Mouse (Mus musculus) common myeloid progenitor, adult 5-6 weeks (primary cell): Measurements from ENCODE around the gene Gm48551. TPM values are rescaled to one million over a fixed set of nuclear protein-coding genes. Genes with fewer than 3 reads are reported as not detected.

ENCODE experiments used
- total RNA-seq: library from RNA; stranded (forward); fragments of 200-1000, 187-1606 nt; gene quantifications from 2 replicates; pipeline ENCODE4 v1.2.3, GENCODE M21; 2017

Gm48551 gene
- total RNA-seq, 1 experiment from 2014 or later, result 2.4 TPM

Other genes with a start within 250 kb of the Gm48551 start
- gene Zbtb7a, start 249.2 kb upstream of the Gm48551 start, total RNA-seq, result 13.1 and 14.5 TPM in 2 replicates
- 8.4 and 17.5 TPM in 2 replicates for gene Pias4, start 216.5 kb upstream of the Gm48551 start, total RNA-seq
- 1,623 and 1,948 TPM in 2 replicates for gene Eef2, start 207.8 kb upstream of the Gm48551 start, total RNA-seq
- 14.3 and 29.8 TPM in 2 replicates for gene Dapk3, start 201.5 kb upstream of the Gm48551 start, total RNA-seq
- gene 4930442H23Rik, start 200.6 kb upstream of the Gm48551 start, total RNA-seq, result not detected in 2 replicates
- not detected in 2 replicates for gene Nmrk2, start 182.4 kb upstream of the Gm48551 start, total RNA-seq
- gene Atcay, start 153.6 kb upstream of the Gm48551 start, total RNA-seq, result not detected in 2 replicates
- 0.19 TPM in 1 of 2 replicates, not detected in the other for gene Zfr2, start 151.3 kb upstream of the Gm48551 start, total RNA-seq
- 19.7 and 20.3 TPM in 2 replicates for gene Matk, start 131.5 kb upstream of the Gm48551 start, total RNA-seq
- 132 and 198 TPM in 2 replicates for gene Mrpl54, start 117.5 kb upstream of the Gm48551 start, total RNA-seq
- 12.1 and 14.5 TPM in 2 replicates for gene Apba3, start 117.5 kb upstream of the Gm48551 start, total RNA-seq
- 3.5 and 4.4 TPM in 2 replicates for gene Tjp3, start 92.9 kb upstream of the Gm48551 start, total RNA-seq
- gene Pip5k1c, start 91.5 kb upstream of the Gm48551 start, total RNA-seq, result 24.4 and 36.8 TPM in 2 replicates
- 27.9 and 35.1 TPM in 2 replicates for gene Cactin, start 63.4 kb upstream of the Gm48551 start, total RNA-seq
- 3.4 and 4.2 TPM in 2 replicates for gene Tbxa2r, start 55.7 kb upstream of the Gm48551 start, total RNA-seq
- gene Gipc3, start 41.2 kb upstream of the Gm48551 start, total RNA-seq, result not detected in 2 replicates
- gene Hmg20b, start 34.0 kb upstream of the Gm48551 start, total RNA-seq, result 33.2 and 35.5 TPM in 2 replicates
- gene Mfsd12, start 27.0 kb upstream of the Gm48551 start, total RNA-seq, result 8.7 and 17.4 TPM in 2 replicates
- gene 4930404N11Rik, start 18.6 kb upstream of the Gm48551 start, total RNA-seq, result 0.23 TPM in 1 of 2 replicates, not detected in the other
- 21.9 and 24.8 TPM in 2 replicates for gene Fzr1, start 6.0 kb upstream of the Gm48551 start, total RNA-seq
- 34.7 and 50.7 TPM in 2 replicates for gene Dohh, start within 50 bp of the Gm48551 start, total RNA-seq
- gene Gm48552, start 4.5 kb downstream of the Gm48551 start, total RNA-seq, result 1.6 TPM in 1 of 2 replicates, not detected in the other
- gene Smim24, start 8.6 kb downstream of the Gm48551 start, total RNA-seq, result 5.0 and 13.2 TPM in 2 replicates
- gene Nfic, start 71.2 kb downstream of the Gm48551 start, total RNA-seq, result 13.7 and 18.2 TPM in 2 replicates
- gene Celf5, start 98.2 kb downstream of the Gm48551 start, total RNA-seq, result 0.14 TPM in 1 of 2 replicates, not detected in the other
- 46.6 and 52.9 TPM in 2 replicates for gene Ncln, start 111.9 kb downstream of the Gm48551 start, total RNA-seq
- gene S1pr4, start 115.7 kb downstream of the Gm48551 start, total RNA-seq, result 10.3 and 14.4 TPM in 2 replicates
- gene Gna15, start 139.8 kb downstream of the Gm48551 start, total RNA-seq, result 30.6 and 39.1 TPM in 2 replicates
- gene Gna11, start 160.7 kb downstream of the Gm48551 start, total RNA-seq, result 5.0 and 5.7 TPM in 2 replicates
- gene Aes, start 175.0 kb downstream of the Gm48551 start, total RNA-seq, result 134 and 183 TPM in 2 replicates
- gene Tle2, start 190.1 kb downstream of the Gm48551 start, total RNA-seq, result 1.5 and 3.3 TPM in 2 replicates
- gene Tle6, start 216.6 kb downstream of the Gm48551 start, total RNA-seq, result 8.4 and 26.1 TPM in 2 replicates
- 1.4 and 2.1 TPM in 2 replicates for gene BC025920, start 221.8 kb downstream of the Gm48551 start, total RNA-seq
- gene Sirt6, start 243.3 kb downstream of the Gm48551 start, total RNA-seq, result 3.7 and 5.2 TPM in 2 replicates
- 8.1 and 10.6 TPM in 2 replicates for gene Ankrd24, start 244.1 kb downstream of the Gm48551 start, total RNA-seq